8 mouse cellular contexts compared by ENCODE assay signal in the genomic region with DNA sequence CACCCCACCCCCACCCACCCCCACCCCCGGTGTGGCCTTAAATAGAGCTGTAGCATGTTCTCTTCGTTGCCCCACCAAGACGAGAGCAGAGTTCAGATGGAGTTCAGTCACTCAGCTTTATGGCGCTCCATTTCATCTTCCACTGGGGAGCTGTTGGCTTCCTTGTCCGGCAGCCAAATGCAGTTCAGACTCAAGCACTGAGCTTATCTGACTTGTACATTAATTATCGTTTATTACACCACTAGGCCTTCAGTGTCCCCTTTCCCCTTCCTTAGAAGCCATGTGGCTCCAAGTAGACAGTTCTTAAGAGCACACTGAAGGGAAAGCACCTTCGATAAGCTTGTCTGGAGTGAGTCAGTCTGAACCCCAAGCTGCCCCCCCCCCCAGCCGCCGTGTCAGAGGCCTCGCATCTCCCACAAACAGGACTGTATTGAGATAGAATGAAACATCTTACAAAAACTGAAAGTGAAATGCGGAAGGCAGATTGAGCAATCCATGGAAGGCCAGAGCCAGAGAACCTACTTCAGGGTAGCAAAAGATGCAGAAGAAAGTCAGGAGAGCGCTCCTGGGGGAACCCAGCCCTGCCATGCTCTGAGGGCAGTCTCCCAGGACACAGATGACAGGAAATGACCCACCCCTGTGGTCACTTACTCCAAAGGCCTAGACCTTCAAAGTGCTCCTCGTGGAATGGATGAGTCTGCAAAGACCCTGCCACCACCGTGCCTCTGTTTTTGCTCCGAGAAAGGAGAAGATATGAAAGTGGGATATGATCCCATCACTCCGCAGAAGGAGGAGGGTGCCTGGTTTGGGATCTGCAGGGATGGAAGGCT. TPM values are rescaled to one million over a fixed set of nuclear protein-coding genes. Genes with fewer than 3 reads are reported as not detected.
DNase-seq lines count a peak whose midpoint lies in the region; ATAC-seq and TF ChIP-seq lines count a peak whose summit lies in the region.

A gene (plus strand): TSS at position 312 of the 830 bp plus-strand sequence.

- peak within 1 kb of the TSS; percentile 68 for H3K4me3 ChIP-seq in testis, adult 2 months (ENCODE audit: control insufficient read depth, low read depth, low read length)
- H3K4me3 ChIP-seq in forebrain, embryonic 16.5 days (replicated peaks; ENCODE audit: low read length) = peak within 1 kb of the TSS; percentile 45
- peak within 1 kb of the TSS; percentile 50 for H3K4me3 ChIP-seq in intestine, embryonic 16.5 days (ENCODE audit: low read length)
- H3K4me3 ChIP-seq in lung, adult 2 months (replicated peaks; ENCODE audit: extremely low read depth, low read depth, low read length) = peak within 1 kb of the TSS; percentile 77

- no peak for ATAC-seq in forebrain, embryonic 16.5 days
- peak; percentile 95 for ATAC-seq in intestine, embryonic 16.5 days

- no peak for TF ChIP-seq POLR2A in testis, adult 2 months (IDR thresholded peaks at IDR 0.05; ENCODE audit: control insufficient read depth, low read depth, low read length)
- no peak for TF ChIP-seq POLR2A in lung, adult 2 months (IDR thresholded peaks at IDR 0.05; ENCODE audit: borderline replicate concordance, extremely low read depth, low read depth, low read length)

- H3K4me2 ChIP-seq in forebrain, embryonic 16.5 days (ENCODE audit: low read length) = peak within 1 kb of the TSS; percentile 69
- H3K4me2 ChIP-seq in intestine, embryonic 16.5 days (ENCODE audit: low read depth, low read length) = peak within 1 kb of the TSS; percentile 88

- WGBS in forebrain, embryonic 16.5 days = 77% methylated on average over 16 of the region's 16 CpGs
- 48% methylated on average over 16 of the region's 16 CpGs for WGBS in intestine, embryonic 16.5 days
- WGBS in lung, adult 2 months = 50% methylated on average over 16 of the region's 16 CpGs

- DNase-seq in testis, postnatal 10 days (ENCODE audit: low spot score) = no peak
- peak; percentile 12 for DNase-seq in lung, adult 2 months
- peak; percentile 11 for DNase-seq in skeletal muscle tissue, adult 2 months (ENCODE audit: low read depth, low spot score)
- no peak for DNase-seq in right cerebral cortex, postnatal 25 days
- no peak for DNase-seq in thymus, postnatal 0 days (ENCODE audit: low spot score)

- H3K36me3 ChIP-seq in testis, adult 2 months (ENCODE audit: control insufficient read depth, insufficient read depth, low read length) = no peaks in the 10 kb centered on the region
- H3K36me3 ChIP-seq in forebrain, embryonic 16.5 days (ENCODE audit: control insufficient read depth, insufficient read depth) = no peaks in the 10 kb centered on the region
- H3K36me3 ChIP-seq in intestine, embryonic 16.5 days (ENCODE audit: control insufficient read depth, insufficient read depth, low read length) = no peaks in the 10 kb centered on the region

- peak within 1 kb of the TSS; percentile 44 for H3K9ac ChIP-seq in forebrain, embryonic 16.5 days (replicated peaks; ENCODE audit: low read depth, low read length)
- H3K9ac ChIP-seq in intestine, embryonic 16.5 days (ENCODE audit: low read depth, low read length) = peak within 1 kb of the TSS; percentile 56

- H3K27ac ChIP-seq in testis, adult 2 months (ENCODE audit: control insufficient read depth, insufficient read depth, low read depth, low read length) = no peak within 1 kb of the TSS
- H3K27ac ChIP-seq in forebrain, embryonic 16.5 days (ENCODE audit: low read length) = no peak within 1 kb of the TSS
- H3K27ac ChIP-seq in intestine, embryonic 16.5 days (ENCODE audit: low read length) = 0 out of 2 replicates have a peak within 1 kb of the TSS, but pooled peaks have one; percentile 4

- no peak for TF ChIP-seq CTCF in testis, adult 2 months (IDR thresholded peaks at IDR 0.05; ENCODE audit: control insufficient read depth, insufficient read depth, insufficient replicate concordance, low read depth, low read length)
- TF ChIP-seq CTCF in lung, adult 2 months (IDR thresholded peaks at IDR 0.05; ENCODE audit: insufficient read depth, low read length) = no peak

- H3K4me1 ChIP-seq in testis, adult 2 months (ENCODE audit: control insufficient read depth, insufficient read depth, low read length) = peaks cover 10% of the 10 kb centered on the region
- peaks cover 2% of the 10 kb centered on the region; the same call in 1 of the 2 replicates for H3K4me1 ChIP-seq in forebrain, embryonic 16.5 days (replicated peaks; ENCODE audit: control insufficient read depth, insufficient read depth, low read length)
- H3K4me1 ChIP-seq in intestine, embryonic 16.5 days (ENCODE audit: control insufficient read depth, insufficient read depth, low read length) = peaks cover 22% of the 10 kb centered on the region
- no peaks in the 10 kb centered on the region; the same call in 1 of the 2 replicates for H3K4me1 ChIP-seq in lung, adult 2 months (ENCODE audit: control insufficient read depth, insufficient read depth, low read length)

- no peaks in the 10 kb centered on the region for H3K27me3 ChIP-seq in testis, adult 2 months (ENCODE audit: control insufficient read depth, insufficient read depth, low read length)
- H3K27me3 ChIP-seq in forebrain, embryonic 16.5 days (replicated peaks; ENCODE audit: control insufficient read depth, insufficient read depth, low read length) = no peaks in the 10 kb centered on the region
- H3K27me3 ChIP-seq in intestine, embryonic 16.5 days (replicated peaks; ENCODE audit: control insufficient read depth, insufficient read depth, low read length) = no peaks in the 10 kb centered on the region

- no peaks in the 10 kb centered on the region for H3K9me3 ChIP-seq in forebrain, embryonic 16.5 days (ENCODE audit: control insufficient read depth, low read length)
- H3K9me3 ChIP-seq in intestine, embryonic 16.5 days (ENCODE audit: control insufficient read depth, low read length) = no peaks in the 10 kb centered on the region

RNA-seq across cellular contexts. Expression of the gene that starts here (rescaled TPM):
- polyA plus RNA-seq in testis, adult 2 months (2012; rRNA removed) = 0.48 and 0.81 TPM in 2 replicates
- 0.43 TPM in 1 of 2 replicates, not detected in the other for polyA plus RNA-seq in forebrain, embryonic 16.5 days (2015; fragmentation: Nextera tagmentation; extraction: Ambion mirVana)
- 0.44 and 0.45 TPM in 2 replicates for polyA plus RNA-seq in intestine, embryonic 16.5 days (2015; fragmentation: Nextera tagmentation; extraction: Ambion mirVana)
- polyA plus RNA-seq in lung, adult 2 months (2012; rRNA removed) = 24.6 and 25.0 TPM in 2 replicates
- 0.53 and 1.1 TPM in 2 replicates for polyA plus RNA-seq in thymus, postnatal 0 days (2015; fragmentation: Nextera tagmentation; extraction: Ambion mirVana)

Comparison
In these comparisons a context has a peak if more than half of its experiments do, and no peak if none do; other contexts are left out.
1. RNA of the gene that starts here (polyA plus RNA-seq): 24.6 to 25.0 TPM in lung, adult 2 months; 0.53 to 1.1 TPM in thymus, postnatal 0 days, 0.48 to 0.81 TPM in testis, adult 2 months, 0.44 to 0.45 TPM in intestine, embryonic 16.5 days and 0.43 TPM in forebrain, embryonic 16.5 days; every median in the first group is over 10 times any median in the second.
2. Peak in ATAC-seq, H3K4me3 ChIP-seq, H3K27ac ChIP-seq, H3K9ac ChIP-seq and H3K4me2 ChIP-seq in intestine, embryonic 16.5 days; RNA of the gene not detected or under 1 TPM.
3. DNase-seq: peak in lung, adult 2 months (single experiment) and skeletal muscle tissue, adult 2 months (single experiment); none in testis, postnatal 10 days (single experiment), right cerebral cortex, postnatal 25 days (single experiment) and thymus, postnatal 0 days (single experiment).
4. Peak in every context shown above with its lines, with median percentiles within 50 percentile points of each other: H3K4me3 ChIP-seq.